Mouse (Mus musculus): Measurements from ENCODE around the gene Bst1. TPM values are rescaled to one million over a fixed set of nuclear protein-coding genes. Genes with fewer than 3 reads are reported as not detected.

Gene Bst1
- polyA plus RNA-seq, 1 experiment from 2014 or later, result 3.6 TPM

- no peak for TF ChIP-seq CTCF (IDR thresholded peaks at IDR 0.05; ENCODE audit: low read depth)
- no peak for TF ChIP-seq EP300 (optimal IDR thresholded peaks at IDR 0.05)
- H3K9ac ChIP-seq (ENCODE audit: low read length), result no peak overlapping the region
- H3K27ac ChIP-seq (replicated peaks), result no peak overlapping the region
- WGBS, result 62% methylated on average over 1 of the region's 1 CpGs
- no peak for ATAC-seq (ENCODE audit: low FRiP score, low TSS enrichment)
- H3K36me3 ChIP-seq (ENCODE audit: control insufficient read depth, insufficient read depth, low read length), result no peaks in the 10 kb centered on the region
- no peak overlapping the region for H3K4me3 ChIP-seq (ENCODE audit: low read depth, low read length)
- no peak for DNase-seq (ENCODE audit: low spot score)
- no peaks in the 10 kb centered on the region for H3K9me3 ChIP-seq (ENCODE audit: control insufficient read depth, low read length)
- no peaks in the 10 kb centered on the region for H3K4me1 ChIP-seq (replicated peaks; ENCODE audit: control insufficient read depth, insufficient read depth)
- no peak overlapping the region for H3K4me2 ChIP-seq (replicated peaks; ENCODE audit: low read depth)
- H3K27me3 ChIP-seq (ENCODE audit: control insufficient read depth, insufficient read depth, low read length), result no peaks in the 10 kb centered on the region
These were observed 53.2 kb downstream of the Bst1 start for GRCm38 (mm10) chr5:43871845-43872244.

GRCm38 (mm10) chr5:43872652-43873051 is 54.0 kb downstream of the Bst1 start:
- no peak for ATAC-seq (ENCODE audit: low FRiP score, low TSS enrichment)

GRCm38 (mm10) chr5:43882034-43882433 is 63.3 kb downstream of the Bst1 start:
- no peaks in the 10 kb centered on the region for H3K27me3 ChIP-seq (ENCODE audit: control insufficient read depth, insufficient read depth, low read length)
- no peaks in the 10 kb centered on the region for H3K36me3 ChIP-seq (ENCODE audit: control insufficient read depth, insufficient read depth, low read length)
- 87% methylated on average over 3 of the region's 3 CpGs for WGBS
- H3K9ac ChIP-seq (ENCODE audit: low read length), result no peak overlapping the region
- no peak overlapping the region for H3K4me2 ChIP-seq (replicated peaks; ENCODE audit: low read depth)
- no peak overlapping the region for H3K27ac ChIP-seq (replicated peaks)
- DNase-seq (ENCODE audit: low spot score) (no peak), ATAC-seq (ENCODE audit: low FRiP score, low TSS enrichment) (no peak)
- H3K9me3 ChIP-seq (ENCODE audit: control insufficient read depth, low read length), result no peaks in the 10 kb centered on the region
- H3K4me1 ChIP-seq (replicated peaks; ENCODE audit: control insufficient read depth, insufficient read depth), result no peaks in the 10 kb centered on the region
- no peak overlapping the region for H3K4me3 ChIP-seq (ENCODE audit: low read depth, low read length)
- TF ChIP-seq EP300 (optimal IDR thresholded peaks at IDR 0.05), result no peak
- no peak for TF ChIP-seq CTCF (IDR thresholded peaks at IDR 0.05; ENCODE audit: low read depth)

More at GRCm38 (mm10) chr5:43872652-43873051, 54.0 kb downstream of the Bst1 start:
- 60% methylated on average over 1 of the region's 1 CpGs for WGBS
- Histone ChIP-seq H3K4me3 (ENCODE audit: low read depth, low read length) (no peak overlapping the region), H3K4me1 (replicated peaks; ENCODE audit: control insufficient read depth, insufficient read depth) (no peaks in the 10 kb centered on the region), H3K27me3 (ENCODE audit: control insufficient read depth, insufficient read depth, low read length) (no peaks in the 10 kb centered on the region), H3K9ac (ENCODE audit: low read length) (no peak overlapping the region), H3K9me3 (ENCODE audit: control insufficient read depth, low read length) (no peaks in the 10 kb centered on the region), H3K27ac (replicated peaks) (no peak overlapping the region), H3K4me2 (replicated peaks; ENCODE audit: low read depth) (no peak overlapping the region), H3K36me3 (ENCODE audit: control insufficient read depth, insufficient read depth, low read length) (no peaks in the 10 kb centered on the region)
- TF ChIP-seq EP300 (optimal IDR thresholded peaks at IDR 0.05), result no peak
- no peak for TF ChIP-seq CTCF (IDR thresholded peaks at IDR 0.05; ENCODE audit: low read depth)
- DNase-seq (ENCODE audit: low spot score), result no peak

GRCm38 (mm10) chr5:43885060-43885820 is 66.6 kb downstream of the Bst1 start:
- ATAC-seq (ENCODE audit: low FRiP score, low TSS enrichment), result no peak
- Histone ChIP-seq H3K4me3 (ENCODE audit: low read depth, low read length) (no peak overlapping the region), H3K36me3 (ENCODE audit: control insufficient read depth, insufficient read depth, low read length) (no peaks in the 10 kb centered on the region), H3K4me2 (replicated peaks; ENCODE audit: low read depth) (no peak overlapping the region), H3K27ac (replicated peaks) (no peak overlapping the region), H3K9ac (ENCODE audit: low read length) (no peak overlapping the region), H3K9me3 (ENCODE audit: control insufficient read depth, low read length) (no peaks in the 10 kb centered on the region), H3K4me1 (replicated peaks; ENCODE audit: control insufficient read depth, insufficient read depth) (no peaks in the 10 kb centered on the region), H3K27me3 (ENCODE audit: control insufficient read depth, insufficient read depth, low read length) (no peaks in the 10 kb centered on the region)
- WGBS, result 46% methylated on average over 3 of the region's 3 CpGs
- no peak for TF ChIP-seq EP300 (optimal IDR thresholded peaks at IDR 0.05)
- no peak for DNase-seq (ENCODE audit: low spot score)

- no peak overlapping the region for H3K4me3 ChIP-seq (ENCODE audit: low read depth, low read length)
- H3K9ac ChIP-seq (ENCODE audit: low read length), result no peak overlapping the region
- no peaks in the 10 kb centered on the region for H3K36me3 ChIP-seq (ENCODE audit: control insufficient read depth, insufficient read depth, low read length)
- H3K4me2 ChIP-seq (replicated peaks; ENCODE audit: low read depth), result no peak overlapping the region
- TF ChIP-seq EP300 (optimal IDR thresholded peaks at IDR 0.05), result no peak
- TF ChIP-seq CTCF (IDR thresholded peaks at IDR 0.05; ENCODE audit: low read depth), result peak; percentile 80
- no peaks in the 10 kb centered on the region for H3K9me3 ChIP-seq (ENCODE audit: control insufficient read depth, low read length)
- H3K4me1 ChIP-seq (replicated peaks; ENCODE audit: control insufficient read depth, insufficient read depth), result no peaks in the 10 kb centered on the region
- WGBS, result 24% methylated on average over 1 of the region's 1 CpGs
- ATAC-seq (ENCODE audit: low FRiP score, low TSS enrichment) (0 out of 2 replicates have a peak, but pooled peaks have one; percentile 68), DNase-seq (ENCODE audit: low spot score) (peak; percentile 30)
- H3K27ac ChIP-seq (replicated peaks), result no peak overlapping the region
- no peaks in the 10 kb centered on the region for H3K27me3 ChIP-seq (ENCODE audit: control insufficient read depth, insufficient read depth, low read length)
These were observed 73.7 kb downstream of the Bst1 start for GRCm38 (mm10) chr5:43892386-43892785.

Other genes with a start within 250 kb of the Bst1 start
- gene Cc2d2a, start 156.5 kb upstream of the Bst1 start, polyA plus RNA-seq (2015; fragmentation: Nextera tagmentation; extraction: Ambion mirVana), result 4.7 and 5.5 TPM in 2 replicates
- 44.0 and 45.7 TPM in 2 replicates for gene Fbxl5, start 2.8 kb downstream of the Bst1 start, polyA plus RNA-seq (2015; fragmentation: Nextera tagmentation; extraction: Ambion mirVana)
- gene Cd38, start 49.7 kb downstream of the Bst1 start, polyA plus RNA-seq (2015; fragmentation: Nextera tagmentation; extraction: Ambion mirVana), result 4.9 and 5.1 TPM in 2 replicates
- gene Gm7879, start 94.3 kb downstream of the Bst1 start, polyA plus RNA-seq (2015; fragmentation: Nextera tagmentation; extraction: Ambion mirVana), result 0.25 and 0.74 TPM in 2 replicates
- gene Fgfbp1, start 162.9 kb downstream of the Bst1 start, polyA plus RNA-seq (2015; fragmentation: Nextera tagmentation; extraction: Ambion mirVana), result 312 and 346 TPM in 2 replicates

All from stomach, postnatal 0 days (tissue).